Mouse (Mus musculus): ENCODE results near the gene Ncbp2.
A peak's percentile ranks its signal among the peaks of the same experiment; 100 is the strongest.
"Not testable (repeated sequence)": the region's sequence is repeated elsewhere in the genome, so short reads cannot be mapped to it uniquely, and the experiment has no call there.

Ncbp2 gene

GRCm38 (mm10) chr16:31935091-31935979 lies 13.0 kb upstream of the Ncbp2 start:
- DNase-seq (ENCODE audit: low spot score in 2 of 2): no peak

GRCm38 (mm10) chr16:31936568-31936967 lies 11.7 kb upstream of the Ncbp2 start:
- no peak for DNase-seq (ENCODE audit: low spot score in 2 of 2)

GRCm38 (mm10) chr16:31938856-31939255 lies 9.5 kb upstream of the Ncbp2 start:
- no peak for DNase-seq (ENCODE audit: low spot score in 2 of 2)

GRCm38 (mm10) chr16:31940586-31940985 lies 7.7 kb upstream of the Ncbp2 start:
- no peak for DNase-seq (ENCODE audit: low spot score in 2 of 2)

DNA sequence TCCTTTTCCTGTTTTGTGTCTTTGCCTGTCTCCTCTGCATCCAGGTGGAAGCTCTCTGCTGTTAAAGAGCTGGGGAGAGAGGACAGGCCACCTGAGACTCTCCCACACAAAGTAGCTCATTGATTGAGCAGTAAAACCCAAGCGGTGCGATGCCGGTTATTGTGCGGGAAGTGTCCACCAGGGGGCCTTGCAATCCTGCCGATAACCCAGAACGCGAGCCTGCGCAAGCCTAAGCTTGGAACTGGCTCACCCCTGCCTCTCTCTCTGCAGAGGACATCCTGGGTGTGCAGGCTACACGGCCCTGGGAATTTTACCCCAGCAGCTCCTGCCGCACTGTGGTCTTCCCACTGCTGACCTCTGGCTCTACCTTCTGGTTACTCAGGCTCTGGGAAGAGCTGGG lies 4.3 kb upstream of the Ncbp2 start:
- DNase-seq (ENCODE audit: low spot score in 2 of 2): peak; percentile 62 to 76

GRCm38 (mm10) chr16:31944698-31945255 lies 3.5 kb upstream of the Ncbp2 start:
- no peak for DNase-seq (ENCODE audit: low spot score in 2 of 2)

- no peak for DNase-seq (ENCODE audit: low spot score in 2 of 2)
These were observed 2.9 kb upstream of the Ncbp2 start for GRCm38 (mm10) chr16:31945372-31945771.

DNA sequence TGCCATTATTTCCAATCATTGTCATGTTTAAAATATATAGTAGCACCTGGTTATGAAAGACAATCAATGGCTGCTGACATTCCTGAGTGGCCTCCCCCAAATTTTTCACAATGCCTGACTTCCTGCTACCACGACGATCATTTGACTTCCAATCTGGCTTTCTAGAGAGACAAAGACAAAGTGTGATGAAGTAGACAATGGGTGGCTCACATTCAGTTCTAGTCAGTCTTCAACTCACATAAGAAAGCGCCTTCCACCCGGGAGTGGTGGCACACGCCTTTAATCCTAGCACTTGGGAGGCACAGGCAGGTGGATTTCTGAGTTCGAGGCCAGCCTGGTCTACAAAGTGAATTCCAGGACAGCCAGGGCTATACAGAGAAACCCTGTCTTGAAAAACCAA lies 2.3 kb upstream of the Ncbp2 start:
- not testable (repeated sequence) for DNase-seq (ENCODE audit: low spot score in 2 of 2)

DNA sequence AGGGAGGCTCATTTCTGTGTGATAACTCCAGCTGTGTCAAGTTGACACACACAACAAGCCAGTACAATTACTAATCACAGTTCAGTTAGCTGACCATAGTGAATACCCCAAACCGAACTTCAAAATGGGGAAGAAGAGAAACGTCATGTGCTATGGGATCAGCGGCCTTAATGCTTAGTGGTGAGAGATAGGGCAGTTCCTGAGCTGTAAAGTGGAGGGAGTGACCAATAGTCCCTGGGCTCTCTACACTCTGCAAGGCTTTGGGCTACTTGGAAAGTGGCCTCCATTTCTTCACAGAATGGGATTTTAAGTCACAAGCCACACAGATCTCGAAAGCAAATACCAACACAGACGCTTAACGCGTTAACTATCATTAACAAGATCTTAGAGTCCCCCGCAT lies 980 bp upstream of the Ncbp2 start:
- DNase-seq (ENCODE audit: low spot score in 2 of 2): no peak

- DNase-seq (ENCODE audit: low spot score in 2 of 2): no peak
These were observed 404 bp upstream of the Ncbp2 start for GRCm38 (mm10) chr16:31947901-31948316.

DNA sequence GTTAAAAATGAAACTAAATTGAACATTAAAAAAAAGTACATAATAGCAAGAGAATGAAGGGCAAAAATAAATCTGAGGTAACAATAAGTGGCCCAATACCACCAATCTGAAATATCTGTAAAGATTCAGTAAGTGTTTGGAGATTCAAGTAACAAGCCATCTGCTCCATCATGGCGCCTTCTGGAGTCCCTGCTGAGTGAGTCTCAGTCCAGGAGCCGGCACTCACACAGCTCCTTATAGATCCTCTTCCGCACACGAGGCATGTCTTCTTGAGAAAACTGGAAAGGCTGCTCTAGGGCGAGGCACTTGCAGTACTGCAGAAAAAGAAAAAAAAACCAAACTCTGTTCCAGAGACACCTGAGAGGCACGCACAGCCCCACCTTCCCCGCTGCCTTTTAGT lies 14.9 kb downstream of the Ncbp2 start:
- DNase-seq (ENCODE audit: low spot score in 2 of 2): no peak

DNA sequence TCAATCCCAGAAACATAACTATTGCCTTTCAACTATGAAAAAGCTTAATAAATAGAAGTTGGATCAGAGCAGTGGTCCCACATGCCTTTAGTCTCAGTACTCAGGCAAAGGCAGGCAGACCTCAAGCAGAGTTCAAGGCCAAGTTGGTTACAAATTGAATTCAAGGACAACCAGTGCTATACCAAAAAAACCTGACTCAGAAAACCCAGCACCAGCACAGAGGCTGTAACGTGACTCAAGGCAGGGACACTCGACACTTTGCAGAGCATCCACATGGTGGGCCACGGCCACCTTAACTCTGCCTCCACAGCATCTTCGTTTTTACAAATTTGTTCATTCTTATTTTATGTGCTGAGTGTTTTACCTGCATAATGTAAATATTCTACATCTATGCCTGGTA lies 26.9 kb downstream of the Ncbp2 start:
- DNase-seq (ENCODE audit: low spot score in 2 of 2): no peak

DNA sequence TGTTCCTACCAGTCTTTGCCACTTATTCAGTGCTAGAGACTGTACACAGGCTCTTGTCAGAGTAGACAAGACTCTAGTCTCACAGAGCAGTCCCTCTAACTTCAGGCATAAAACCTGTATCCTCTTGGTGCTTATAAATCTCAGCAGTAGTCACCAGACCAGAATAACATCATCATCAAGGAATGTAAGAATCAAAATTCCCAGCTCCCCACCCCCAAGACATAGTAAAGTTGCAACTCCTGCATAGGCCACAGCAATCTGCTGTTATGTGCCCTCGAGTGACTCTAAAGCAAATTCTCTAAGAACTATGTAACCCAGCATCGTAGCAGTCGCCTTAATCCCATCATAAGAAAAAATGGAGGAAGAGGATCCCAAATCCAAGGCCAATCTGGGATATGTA lies 31.2 kb downstream of the Ncbp2 start:
- no peak for DNase-seq (ENCODE audit: low spot score in 2 of 2)

- no peak for DNase-seq (ENCODE audit: low spot score in 2 of 2)
These were observed 32.6 kb downstream of the Ncbp2 start for GRCm38 (mm10) chr16:31980946-31981345.

DNA sequence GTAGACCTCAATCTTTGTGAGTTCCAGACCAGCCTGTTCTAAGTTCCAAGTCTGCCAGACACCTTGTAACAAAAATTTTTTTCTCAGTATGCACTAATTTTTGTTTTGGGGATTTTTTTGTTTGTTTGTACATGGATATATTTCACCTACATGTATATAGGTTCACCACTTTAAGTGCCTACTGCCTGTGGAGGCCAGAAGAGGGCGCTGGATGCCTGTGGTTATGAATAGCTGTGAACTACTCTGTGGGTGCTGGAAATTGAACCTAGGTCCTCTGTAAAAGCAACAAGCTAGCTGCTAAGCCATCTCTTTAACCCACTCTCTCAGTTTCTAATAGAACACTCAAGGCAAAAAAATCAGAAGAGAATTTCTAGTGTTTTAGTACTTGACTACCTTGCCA lies 43.7 kb downstream of the Ncbp2 start:
- DNase-seq (ENCODE audit: low spot score in 2 of 2): no peak

GRCm38 (mm10) chr16:31993195-31993594 lies 44.9 kb downstream of the Ncbp2 start:
- no peak for DNase-seq (ENCODE audit: low spot score in 2 of 2)

DNA sequence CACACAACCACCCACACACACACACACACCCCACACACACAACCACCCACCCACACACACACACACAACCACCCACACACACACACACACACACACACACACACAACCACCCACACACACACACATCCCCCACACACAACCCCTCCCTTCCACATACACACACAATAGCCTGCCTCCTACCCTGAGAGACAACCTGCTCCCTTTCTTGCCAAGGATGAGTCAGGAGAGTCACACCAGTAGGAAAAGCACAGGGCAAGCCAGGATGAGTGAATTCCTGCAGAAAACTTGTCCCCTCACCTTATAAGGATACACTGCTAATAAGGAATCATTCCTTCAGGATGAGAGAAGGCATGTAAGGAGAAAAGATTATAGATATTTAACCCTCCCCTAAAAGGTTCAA lies 45.6 kb downstream of the Ncbp2 start:
- DNase-seq (ENCODE audit: low spot score in 2 of 2): no peak

GRCm38 (mm10) chr16:31996371-31996770 lies 48.1 kb downstream of the Ncbp2 start:
- DNase-seq (ENCODE audit: low spot score in 2 of 2): no peak

DNA sequence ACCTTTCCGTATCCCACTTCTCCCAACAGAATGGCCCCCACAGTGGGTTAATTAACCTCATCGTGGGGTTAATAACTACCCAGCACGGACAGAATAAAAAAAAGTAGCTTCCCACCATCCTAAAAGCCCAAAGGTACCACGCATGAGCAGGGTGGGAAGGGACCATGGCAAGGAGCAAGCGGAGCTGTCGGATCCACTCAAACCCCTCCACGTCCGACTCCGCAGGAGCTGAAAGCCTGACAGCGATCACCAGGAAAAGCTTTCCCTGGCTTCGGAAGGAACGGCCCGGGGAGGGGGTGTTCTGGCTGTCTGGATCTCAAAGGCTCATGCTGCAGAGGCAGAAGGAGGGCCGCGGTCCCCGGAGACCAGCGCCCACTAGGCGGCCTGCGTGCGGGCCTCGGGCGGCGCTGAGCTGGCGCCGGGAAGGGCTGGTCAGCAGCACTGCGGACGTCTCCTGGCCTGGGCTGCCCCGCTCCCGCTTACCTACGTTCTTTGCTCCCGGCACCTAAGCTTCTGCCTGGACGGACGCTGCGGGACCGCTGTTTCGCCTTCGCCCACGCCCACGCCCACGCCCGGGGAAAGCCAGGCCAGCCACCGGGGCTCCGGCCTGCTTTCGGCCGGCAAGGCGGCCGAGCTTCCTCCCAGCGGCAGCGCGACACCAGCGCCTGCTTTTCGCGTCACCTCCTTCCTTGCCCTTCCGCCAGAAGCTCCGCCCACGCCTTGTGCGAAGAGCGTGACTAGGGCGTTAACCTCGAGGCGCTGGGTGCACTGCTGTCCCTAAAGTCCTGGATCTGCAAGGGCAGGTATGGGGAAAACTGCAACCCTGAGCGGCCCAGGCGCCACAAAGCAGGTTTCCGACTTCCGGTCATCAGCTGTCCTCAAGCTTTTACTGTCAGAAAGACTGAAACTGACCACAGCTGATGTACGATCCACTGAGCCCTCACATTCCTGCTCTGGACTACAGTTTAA lies 54.5 kb downstream of the Ncbp2 start, which contains the start of gene Senp5:
Senp5 (minus strand) TSS at position 779 of the 969 bp plus-strand sequence.
- DNase-seq (ENCODE audit: low spot score in 2 of 2): peak; percentile 81 to 86

DNA sequence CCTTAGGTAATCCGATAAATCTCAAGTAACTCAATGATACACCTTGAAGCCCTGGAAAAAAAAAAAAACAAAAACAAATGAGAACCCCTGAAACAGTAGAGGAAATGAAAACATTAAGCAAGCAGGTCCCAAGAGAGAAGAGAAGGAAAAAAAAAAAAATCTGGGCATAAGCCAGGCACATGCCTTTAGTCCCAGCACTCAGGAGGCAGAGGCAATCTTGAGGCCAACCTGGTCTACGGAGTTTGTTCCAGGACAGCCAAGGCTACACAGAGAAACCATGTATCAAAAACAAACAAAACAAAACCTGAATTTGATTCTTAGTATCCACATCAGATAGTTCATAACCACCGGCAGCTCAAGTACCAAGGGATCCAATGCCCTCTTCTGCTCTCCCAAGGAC lies 56.4 kb downstream of the Ncbp2 start:
- DNase-seq (ENCODE audit: low spot score in 2 of 2): no peak

- DNase-seq (ENCODE audit: low spot score in 2 of 2): no peak
These were observed 60.4 kb downstream of the Ncbp2 start for GRCm38 (mm10) chr16:32008529-32009293.
